Mouse (Mus musculus) forelimb bud, embryonic 11.5 days (tissue): Measurements from ENCODE around the gene Zfp644.

Experiments used
- DNase-seq: peaks from one replicate; pipeline ENCODE4 v3.0.0-alpha.2; 2012; ENCODE audit warnings: low read depth, low spot score

Zfp644 gene

GRCm38 (mm10) chr5:106660867-106661266 is 36.2 kb downstream of the Zfp644 start:
- DNase-seq: peak; percentile 14

DNA sequence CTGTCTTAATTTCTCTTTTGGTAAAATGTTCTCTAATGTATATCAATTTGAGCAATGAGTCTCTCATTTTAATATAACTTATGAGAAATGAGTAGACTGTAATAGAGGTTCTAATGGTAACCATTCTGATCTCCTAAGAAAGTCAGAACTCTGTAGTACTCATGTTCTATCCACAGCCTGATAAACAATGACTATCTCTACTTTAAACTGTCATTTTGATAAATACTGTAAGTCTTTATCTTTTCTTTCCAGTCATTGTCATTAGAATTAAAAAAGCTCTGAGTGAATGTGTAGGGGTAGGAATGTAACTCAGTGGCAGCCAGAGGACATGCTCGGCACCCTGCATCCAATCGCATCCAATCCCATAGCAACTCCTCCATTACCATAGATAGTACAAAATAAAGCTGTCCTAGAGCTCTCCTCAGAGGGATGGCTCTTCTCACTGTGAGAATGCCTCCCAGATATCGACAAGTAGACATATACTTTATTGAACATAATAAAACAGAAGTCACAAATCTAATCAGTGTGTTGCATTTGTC is 44.2 kb downstream of the Zfp644 start:
- DNase-seq: no peak

DNA sequence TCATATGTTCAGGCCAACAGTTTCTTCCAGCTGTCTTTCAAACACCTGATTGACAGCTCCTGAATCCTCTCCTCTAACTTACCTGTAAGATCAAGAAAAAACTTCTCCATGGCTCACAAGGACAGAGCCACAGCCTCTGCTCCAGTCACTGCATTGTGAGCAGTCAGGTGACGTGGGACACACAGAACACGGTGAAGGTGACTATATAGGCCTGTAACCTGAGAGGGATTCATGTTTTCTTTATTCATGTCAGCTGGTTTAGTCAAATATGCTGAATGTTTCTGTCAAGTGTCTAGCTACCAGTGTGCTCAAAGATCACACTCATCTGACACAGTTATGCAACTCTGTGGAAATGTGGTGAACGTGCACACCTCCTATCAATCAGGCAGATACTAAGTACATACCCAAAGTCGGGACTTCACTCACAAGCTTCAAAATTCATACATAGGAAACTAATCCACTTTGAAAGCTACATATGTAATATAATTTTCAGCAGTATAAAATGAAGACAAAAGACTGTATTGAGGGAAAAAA is 44.8 kb downstream of the Zfp644 start:
- no peak for DNase-seq

- DNase-seq: no peak
Observed at GRCm38 (mm10) chr5:106649995-106650394, 47.1 kb downstream of the Zfp644 start.

DNA sequence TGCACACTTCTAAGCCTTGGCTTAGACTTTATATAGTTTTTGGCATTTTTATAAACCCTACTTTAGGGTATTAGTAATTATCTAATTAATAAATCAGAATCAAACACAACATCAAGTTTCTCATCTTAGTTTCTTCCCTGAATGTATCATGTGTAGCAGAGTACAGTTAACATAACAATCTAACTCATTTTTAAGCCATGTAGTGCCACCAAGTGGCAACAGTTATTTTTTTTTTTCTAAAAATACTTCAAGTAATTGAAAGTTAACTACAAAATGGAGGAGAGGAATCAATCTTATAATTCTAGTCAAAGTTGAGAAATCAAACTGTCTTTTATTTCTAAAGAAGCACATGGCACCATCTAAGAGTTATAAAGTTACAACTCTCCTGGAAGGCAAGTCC is 47.6 kb downstream of the Zfp644 start:
- no peak for DNase-seq

DNA sequence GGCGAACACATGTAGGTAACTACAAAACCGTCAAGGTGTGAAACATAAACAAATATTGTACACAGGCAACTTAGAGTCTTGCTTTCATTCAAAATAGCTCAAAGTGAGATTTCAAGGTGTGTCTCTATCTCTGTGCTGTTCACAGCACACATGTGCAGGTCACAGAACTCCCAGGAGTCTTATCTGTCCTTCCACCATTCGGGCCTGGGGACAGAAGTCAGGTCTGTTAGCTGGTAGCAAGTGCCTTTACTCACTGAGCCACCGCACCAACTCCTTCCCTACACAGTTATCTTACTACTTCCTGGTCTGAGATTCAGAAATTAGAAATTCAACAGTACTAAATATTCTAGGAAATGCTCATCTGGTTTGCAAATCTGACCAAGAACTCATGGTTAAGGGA is 53.7 kb downstream of the Zfp644 start:
- no peak for DNase-seq

GRCm38 (mm10) chr5:106641876-106642275 is 55.2 kb downstream of the Zfp644 start:
- DNase-seq: no peak

DNA sequence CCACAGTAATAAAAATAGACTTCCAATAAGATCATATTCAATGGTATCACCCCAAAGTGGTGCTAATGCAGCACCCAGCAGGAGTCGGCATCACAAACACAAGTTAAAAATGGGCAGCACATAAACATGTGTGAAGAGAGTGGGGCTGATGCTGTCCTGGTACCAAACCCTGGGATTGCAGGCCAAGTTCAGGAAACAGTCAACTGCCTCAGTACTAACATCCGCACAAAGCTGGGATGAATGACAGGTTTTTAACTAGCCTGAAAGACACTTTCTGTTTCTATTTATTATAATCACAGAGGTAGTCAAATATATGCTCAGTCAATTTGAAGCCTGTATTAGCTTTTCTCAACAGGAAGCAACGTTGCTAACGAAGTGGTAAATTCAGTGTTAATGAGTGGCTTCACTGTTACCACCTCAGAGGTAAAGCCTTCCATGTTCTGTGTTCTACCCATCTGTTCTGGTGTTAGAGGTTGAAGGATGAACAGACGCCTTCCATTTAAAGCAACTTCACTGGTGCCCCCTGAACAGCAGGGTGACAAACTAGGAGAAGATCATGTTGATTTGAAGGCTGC is 56.8 kb downstream of the Zfp644 start:
- DNase-seq: no peak

DNA sequence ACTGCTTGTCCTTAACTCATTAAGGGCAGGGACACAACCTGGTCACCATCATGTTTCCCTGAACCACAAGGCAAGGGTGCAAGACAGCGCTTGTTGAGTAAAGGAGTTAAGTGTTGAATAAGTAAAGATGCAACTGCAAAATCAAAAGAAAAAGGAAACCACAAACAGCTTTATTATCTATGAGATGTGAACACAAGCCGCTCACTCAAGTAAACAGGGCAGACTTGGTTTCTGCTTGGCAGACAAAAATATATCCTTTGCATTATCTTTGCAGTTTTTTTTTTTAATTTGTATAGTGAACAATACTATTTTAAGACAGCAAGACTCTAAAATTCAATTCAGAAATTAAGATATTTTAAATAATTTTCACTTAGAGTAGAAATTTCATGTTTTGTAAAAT is 57.5 kb downstream of the Zfp644 start:
- no peak for DNase-seq

GRCm38 (mm10) chr5:106636423-106636946 is 60.6 kb downstream of the Zfp644 start:
- DNase-seq: no peak

DNA sequence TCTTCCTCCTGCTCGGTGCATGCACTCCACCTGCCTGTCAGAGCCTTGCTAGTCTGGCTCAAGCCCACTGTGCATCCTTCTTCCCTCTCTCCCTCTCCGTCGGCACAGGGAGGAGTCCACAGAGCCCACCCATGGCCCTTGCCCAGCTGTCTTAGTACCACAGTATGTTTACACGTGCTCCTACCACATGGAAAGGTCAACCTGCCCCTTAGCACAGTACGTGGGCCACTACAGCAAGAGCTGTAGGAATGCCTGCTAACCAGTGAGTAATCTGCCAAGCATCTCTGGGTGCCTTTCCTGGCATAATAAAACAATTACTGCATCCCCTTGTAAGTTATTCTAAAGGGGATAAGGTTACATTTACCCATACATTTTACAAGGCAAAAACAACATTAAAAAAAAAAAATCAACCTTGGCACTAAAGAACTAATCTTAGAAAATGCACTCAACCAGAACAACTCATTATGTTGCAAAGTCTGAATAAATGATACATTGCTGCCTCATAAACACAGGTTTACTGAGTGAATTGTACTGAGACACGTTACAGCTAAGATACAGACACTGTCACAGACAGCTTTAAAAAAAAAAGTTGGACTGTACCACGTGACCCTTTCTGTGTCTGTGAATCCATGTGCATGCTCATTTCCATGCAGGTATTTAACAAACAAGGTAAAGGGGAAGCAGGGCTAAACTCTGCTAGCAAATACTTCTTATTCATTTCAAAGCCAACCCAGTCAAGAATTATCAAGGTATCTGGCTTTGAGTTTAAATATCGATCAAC is 68.5 kb downstream of the Zfp644 start:
- no peak for DNase-seq

GRCm38 (mm10) chr5:106623337-106623736 is 73.8 kb downstream of the Zfp644 start:
- DNase-seq: no peak

- no peak for DNase-seq
Observed at GRCm38 (mm10) chr5:106622193-106622592, 74.9 kb downstream of the Zfp644 start.

DNA sequence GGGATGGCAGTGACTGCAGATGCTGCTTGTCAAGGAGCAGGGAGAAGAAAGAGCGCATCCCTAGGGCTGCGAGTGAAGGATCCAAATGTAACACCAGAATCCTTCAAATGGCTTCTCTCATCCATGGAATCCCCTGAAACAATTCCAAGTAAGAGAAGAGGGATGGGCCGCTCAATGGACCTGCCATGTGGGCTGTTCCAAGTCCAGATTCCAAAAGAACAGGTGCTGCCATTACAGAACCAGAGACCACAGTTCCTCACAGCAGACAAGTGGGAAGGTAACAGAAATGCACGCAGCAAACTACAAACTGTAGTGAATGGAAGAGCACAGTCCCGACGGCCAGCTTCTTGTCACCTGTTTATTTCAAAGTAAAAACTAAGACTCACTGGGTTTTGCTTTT is 76.6 kb downstream of the Zfp644 start:
- no peak for DNase-seq

- no peak for DNase-seq
Observed at GRCm38 (mm10) chr5:106615006-106615405, 82.1 kb downstream of the Zfp644 start.

GRCm38 (mm10) chr5:106614570-106614969 is 82.5 kb downstream of the Zfp644 start:
- DNase-seq: no peak

- DNase-seq: no peak
Observed at GRCm38 (mm10) chr5:106612151-106612550, 84.9 kb downstream of the Zfp644 start.

- no peak for DNase-seq
Observed at GRCm38 (mm10) chr5:106608798-106609197, 88.3 kb downstream of the Zfp644 start, which contains the start of gene Gm17304. Gm17304 (plus strand) TSS chr5:106609098.

DNA sequence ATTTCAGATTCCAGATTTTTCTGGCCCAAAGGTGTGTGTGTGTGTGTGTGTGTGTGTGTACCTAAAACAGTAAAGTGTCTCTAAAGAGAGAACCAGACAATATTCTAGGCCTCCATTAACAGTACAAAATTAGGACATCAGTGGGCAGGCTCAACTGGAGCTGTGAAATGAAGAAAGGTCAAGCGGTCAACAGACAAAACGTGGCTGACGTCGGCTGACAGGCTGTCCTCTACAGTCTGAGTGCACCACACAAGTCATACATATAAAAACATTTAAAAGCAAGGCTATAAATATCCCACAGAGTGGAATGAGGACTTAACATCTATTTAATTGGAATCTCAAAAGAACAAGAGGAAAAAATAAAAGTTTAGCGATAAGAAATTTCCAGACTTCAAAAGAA is 90.0 kb downstream of the Zfp644 start:
- no peak for DNase-seq

- no peak for DNase-seq
Observed at GRCm38 (mm10) chr5:106605096-106605495, 92.0 kb downstream of the Zfp644 start.

DNA sequence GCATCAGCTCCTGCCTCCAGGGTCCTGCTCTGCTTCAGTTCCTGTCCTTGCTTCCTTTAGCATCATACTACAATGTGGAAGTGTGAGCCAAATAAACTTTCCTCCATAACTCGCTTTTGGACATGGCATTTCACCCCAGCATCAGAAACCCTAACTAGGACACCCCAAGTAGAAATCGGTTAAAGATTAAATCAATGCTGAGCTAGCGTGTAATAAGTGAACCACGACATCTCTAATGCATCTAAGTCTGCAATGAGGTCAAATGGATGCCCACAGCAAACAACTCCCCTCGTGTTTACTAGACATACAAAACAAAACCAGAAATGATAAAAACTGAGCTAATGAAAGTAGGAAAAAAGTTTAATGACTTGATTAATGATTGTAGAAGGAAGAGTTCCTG is 92.7 kb downstream of the Zfp644 start:
- no peak for DNase-seq

- no peak for DNase-seq
Observed at GRCm38 (mm10) chr5:106599482-106599881, 97.6 kb downstream of the Zfp644 start.

DNA sequence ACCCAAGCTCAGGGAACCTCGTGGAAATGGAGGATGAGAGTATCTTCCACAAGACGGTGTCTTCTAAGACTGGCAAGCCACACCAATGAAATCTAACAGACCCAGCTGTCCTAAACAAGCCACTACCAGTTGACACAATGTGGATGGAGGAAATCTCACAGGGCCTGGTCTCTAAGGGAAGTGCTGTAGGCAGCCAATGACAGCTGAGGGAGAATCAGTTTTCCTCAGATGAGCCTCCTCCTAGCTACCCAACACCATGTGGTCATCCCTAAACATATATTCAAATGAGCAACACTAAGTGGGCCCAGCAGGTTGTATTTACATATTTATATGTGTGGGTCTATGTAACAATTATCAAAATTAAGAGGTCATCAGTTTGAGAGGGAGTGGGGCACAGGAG is 99.6 kb downstream of the Zfp644 start:
- DNase-seq: no peak
